Mouse (Mus musculus): ENCODE results near the gene Atn1. TPM values are rescaled to one million over a fixed set of nuclear protein-coding genes. Genes with fewer than 3 reads are reported as not detected.

Gene Atn1
- total RNA-seq, 2 experiments from 2014 or later, result 174 to 180 TPM

DNA sequence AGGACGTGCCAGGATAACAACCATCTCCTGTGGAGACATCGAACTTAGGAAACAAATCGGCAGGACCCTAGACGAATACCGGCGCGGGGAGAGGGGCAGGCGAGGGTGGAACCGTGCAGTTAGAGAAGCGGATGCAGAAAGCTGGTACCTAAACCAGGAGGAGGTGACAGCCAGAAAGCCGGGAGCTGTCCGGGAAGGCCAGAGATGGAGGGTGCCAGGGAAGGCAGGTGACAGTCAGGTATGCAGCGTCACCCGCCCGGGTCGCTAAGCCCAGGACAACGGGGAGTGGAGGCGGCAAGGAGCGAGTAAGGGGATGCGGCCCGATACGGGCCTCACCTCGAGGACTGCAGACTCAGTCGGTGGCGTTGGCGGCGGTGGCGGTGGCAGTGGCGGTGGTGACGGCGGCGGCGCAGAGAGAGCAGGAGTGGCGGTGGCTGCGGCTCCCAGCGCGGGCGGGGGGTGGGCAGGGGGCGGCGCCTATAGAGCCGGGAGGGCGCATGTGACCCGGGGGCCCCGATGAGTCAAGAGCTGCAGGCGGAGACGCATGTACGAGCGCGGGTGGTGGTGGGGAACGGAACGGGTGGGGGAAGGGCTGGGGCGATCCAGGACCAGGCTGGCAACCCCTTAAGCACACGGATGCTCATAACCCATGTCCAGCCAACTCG, 12.9 kb upstream of the Atn1 start, which contains the start of gene Eno2:
Gene Eno2, minus strand, starts transcription at position 573 of the 665 bp plus-strand sequence.
- DNase-seq, result peak; percentile 75
- intact Hi-C loops (cut with DNase I), result no loop called here

DNA sequence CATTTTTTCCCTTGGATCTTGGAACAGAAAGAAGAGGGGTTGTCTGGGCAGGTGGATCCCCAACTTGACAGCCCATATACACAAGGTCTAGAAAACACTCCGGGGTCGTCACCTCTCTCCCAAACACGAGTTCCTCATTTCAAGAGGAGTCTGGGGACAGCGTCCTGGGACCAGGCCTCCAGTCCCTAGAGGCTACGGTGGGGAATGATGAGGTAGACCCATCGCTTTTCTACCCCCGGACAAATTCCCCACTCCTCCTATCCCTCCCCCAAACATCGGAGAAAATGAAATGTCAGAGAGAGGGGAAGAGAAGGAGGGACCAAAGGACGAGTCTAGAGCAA, 12.3 kb upstream of the Atn1 start:
- DNase-seq, result no peak
- intact Hi-C loops (cut with DNase I), result no loop called here

DNA sequence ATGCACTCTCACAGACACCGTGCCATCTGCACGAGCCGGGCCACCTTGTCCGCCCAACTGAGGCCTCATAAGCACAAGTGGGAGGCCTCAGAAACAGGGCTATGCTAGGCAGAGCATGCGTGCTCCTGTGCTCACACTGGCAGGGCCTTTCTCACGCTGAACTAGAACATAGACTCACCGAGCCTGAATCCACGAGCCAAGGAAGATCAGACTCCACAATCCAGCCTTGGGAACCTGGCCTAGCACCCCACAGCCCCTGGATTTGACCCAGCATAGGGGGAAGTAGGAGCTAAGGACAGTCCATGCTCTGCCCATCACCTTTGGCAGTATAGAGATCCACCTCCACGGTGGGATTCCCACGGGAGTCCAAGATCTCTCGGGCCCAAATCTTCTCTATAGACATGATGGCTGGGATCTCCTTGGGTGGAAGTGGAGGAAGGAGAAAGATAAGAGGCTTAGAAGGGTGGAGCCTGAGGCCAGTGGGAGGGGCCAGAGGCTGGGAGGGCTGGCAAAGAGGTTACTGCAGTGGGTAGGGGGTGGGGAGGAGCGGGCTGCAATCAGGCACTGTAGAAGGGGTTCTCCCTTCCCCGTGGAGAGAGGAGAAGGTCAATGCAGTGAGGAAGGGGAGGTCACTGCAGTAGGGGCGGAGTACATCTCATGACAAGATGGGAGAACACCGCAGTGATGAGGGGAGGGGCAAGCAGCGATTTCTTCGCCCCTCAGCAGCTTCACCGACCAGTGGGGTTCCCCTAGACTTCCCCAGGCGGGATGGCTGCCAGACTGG, 11.8 kb upstream of the Atn1 start:
- intact Hi-C loops (cut with DNase I), result no loop called here

DNA sequence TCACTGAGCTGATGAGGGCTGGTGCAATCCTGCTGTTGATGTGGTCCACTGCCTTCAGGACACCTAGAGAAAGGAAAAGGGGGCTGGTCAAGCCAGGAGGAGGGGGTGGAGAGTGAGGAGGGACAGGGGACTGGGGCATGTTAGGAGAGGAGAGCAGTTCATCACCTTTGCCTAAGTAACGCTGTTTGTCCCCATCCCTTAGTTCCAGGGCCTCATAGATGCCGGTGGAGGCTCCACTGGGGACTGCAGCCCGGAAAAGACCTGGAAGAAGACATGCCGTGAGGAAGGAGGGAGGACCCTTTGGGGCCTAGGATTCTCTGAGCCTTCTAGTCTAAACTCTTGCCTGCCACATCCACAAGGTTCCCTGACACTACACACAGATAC, 11.2 kb upstream of the Atn1 start:
- no peak for DNase-seq
- intact Hi-C loops (cut with DNase I), result no loop called here

More for the DNA sequence above, 11.8 kb upstream of the Atn1 start:
- no peak for DNase-seq

DNA sequence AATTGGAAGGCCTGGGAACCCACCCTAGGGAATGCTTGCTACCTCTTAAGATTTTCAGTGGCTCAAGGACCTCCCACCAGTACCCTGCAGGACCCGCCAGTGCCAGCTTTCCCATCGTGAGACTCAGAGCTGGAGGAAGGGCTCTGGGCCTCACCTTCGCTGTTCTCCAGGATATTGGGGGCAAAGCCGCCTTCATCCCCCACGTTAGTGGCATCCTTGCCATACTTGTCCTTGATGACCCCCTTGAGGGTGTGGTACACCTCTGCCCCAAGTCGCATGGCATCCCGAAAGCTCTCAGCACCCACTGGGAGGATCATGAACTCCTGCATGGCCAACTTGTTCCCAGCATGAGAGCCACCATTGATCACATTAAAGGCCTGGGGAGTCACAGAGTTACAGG, 9.6 kb upstream of the Atn1 start:
- intact Hi-C loops (cut with DNase I), result no loop called here
- no peak for DNase-seq

DNA sequence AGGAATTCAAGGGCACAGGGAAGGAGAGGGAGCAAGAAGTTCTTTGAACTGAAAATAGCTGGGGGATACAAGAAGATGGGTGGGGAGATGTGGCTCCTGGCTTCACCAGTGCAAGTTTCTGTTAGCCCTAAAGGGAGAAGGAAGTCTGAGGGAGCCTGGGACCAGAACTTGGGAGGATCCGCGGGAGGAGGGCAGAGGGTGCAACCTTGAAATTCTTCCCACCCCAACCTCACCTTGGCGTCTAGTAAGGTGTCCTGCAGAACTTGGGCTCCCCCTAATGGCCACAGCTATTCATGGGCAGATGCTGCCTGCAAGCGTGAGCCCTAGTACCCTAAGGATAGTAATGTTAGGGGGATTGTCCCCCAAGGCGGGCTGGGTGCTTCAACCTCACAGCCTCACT, 2.9 kb upstream of the Atn1 start:
- intact Hi-C loops (cut with DNase I), result loop anchor here (5.0 kb wide), 1 partner anchor 48 kb away; the partner anchor contains the start of gene Spsb2
- DNase-seq, result peak; percentile 86

DNA sequence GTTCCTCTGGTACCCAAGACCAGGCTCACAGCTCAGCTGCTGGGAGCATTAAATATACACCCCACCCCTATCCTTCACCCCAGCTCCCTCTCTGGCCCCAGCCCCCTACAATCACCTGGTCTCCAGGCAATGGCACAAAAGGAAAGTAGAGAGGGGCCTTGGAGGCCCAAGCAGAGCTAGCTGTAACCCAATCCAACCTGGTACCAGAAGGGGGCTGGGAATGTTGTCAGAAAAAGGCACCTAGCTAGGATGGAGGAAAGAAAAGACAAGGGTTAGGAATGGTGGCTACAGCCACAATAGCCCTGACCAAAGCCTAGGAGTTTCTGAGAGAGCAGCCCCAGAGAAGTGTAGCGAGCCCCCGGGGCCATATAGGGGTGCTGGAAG, 2.5 kb upstream of the Atn1 start:
- DNase-seq, result no peak
- intact Hi-C loops (cut with DNase I), result loop anchor here (5.0 kb wide), 1 partner anchor 48 kb away; the partner anchor contains the start of gene Spsb2

DNA sequence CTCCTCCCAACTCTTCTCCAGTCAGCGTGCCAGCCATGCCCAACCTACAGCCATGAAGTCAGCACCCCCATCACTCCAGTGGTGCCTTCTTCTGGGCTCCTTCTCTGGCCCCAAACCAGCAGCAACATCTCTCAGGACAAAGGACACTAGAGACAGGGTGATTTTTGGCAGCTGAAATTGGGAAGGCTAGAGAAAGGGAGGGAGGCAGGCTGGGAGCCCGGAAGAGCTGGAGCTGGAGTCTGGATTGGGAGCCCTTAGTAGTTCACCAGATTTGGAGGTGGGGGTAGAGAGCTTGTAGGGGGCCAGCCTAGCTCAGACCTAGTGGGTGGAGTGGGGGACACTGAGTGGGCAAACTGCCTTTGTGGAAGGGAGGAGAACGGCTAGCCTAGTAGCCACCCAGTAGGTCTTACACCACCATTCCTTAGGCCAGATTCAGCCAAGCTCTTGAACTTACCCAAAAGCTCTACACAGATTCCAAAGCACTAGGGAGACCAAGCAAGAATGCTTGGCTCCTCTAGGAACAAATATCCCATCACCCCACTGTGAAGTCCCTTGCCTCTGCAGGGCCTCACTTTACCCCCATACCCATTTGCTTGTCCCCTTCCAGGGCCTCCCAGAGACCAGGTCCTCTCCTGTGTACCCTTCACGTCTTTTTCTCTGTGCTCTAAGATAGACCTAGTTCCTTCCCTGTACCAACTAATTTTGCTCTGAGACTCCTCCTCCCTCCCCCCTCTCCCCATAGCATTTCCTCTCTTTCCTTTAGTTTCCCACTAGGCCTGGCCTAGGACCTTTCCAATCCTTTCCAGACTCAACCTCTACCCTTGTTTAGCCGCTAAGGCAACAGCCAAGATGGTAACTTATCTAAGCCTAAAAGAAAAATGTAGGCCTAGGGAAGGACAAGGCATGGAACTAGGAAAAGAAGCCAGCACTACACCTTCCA, 1.9 kb upstream of the Atn1 start:
- peak; percentile 67 for DNase-seq
- intact Hi-C loops (cut with DNase I), result loop anchor here (5.0 kb wide), 1 partner anchor 49 kb away; the partner anchor contains the start of gene Spsb2

DNA sequence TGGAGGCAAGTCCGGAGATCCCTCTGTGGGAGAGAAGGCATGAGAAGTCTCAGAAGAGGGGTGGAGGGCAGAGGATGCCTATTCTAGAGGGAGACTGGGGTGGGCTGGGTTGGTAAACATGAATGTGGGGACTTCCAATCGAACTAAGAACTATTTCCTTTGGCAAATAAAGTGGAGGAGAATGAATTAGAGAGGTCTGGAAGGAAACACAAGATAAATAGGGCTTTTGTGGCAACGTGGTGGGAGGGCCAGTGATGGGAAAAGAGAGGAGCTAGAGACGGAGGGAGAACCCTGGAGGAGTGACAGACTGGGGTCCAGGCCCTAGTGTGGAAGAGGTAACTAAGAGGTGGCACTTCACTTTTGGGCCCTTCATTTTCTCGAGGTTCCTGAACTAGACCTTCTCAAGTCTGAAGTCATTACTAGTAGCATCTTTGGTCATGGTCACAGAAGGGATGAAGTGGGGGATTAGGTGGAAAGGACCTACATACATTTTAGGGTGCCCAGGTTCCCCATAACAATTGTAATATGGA, 1.1 kb upstream of the Atn1 start:
- intact Hi-C loops (cut with DNase I), result loop anchor here (5.0 kb wide), 1 partner anchor 50 kb away; the partner anchor contains the start of gene Spsb2

DNA sequence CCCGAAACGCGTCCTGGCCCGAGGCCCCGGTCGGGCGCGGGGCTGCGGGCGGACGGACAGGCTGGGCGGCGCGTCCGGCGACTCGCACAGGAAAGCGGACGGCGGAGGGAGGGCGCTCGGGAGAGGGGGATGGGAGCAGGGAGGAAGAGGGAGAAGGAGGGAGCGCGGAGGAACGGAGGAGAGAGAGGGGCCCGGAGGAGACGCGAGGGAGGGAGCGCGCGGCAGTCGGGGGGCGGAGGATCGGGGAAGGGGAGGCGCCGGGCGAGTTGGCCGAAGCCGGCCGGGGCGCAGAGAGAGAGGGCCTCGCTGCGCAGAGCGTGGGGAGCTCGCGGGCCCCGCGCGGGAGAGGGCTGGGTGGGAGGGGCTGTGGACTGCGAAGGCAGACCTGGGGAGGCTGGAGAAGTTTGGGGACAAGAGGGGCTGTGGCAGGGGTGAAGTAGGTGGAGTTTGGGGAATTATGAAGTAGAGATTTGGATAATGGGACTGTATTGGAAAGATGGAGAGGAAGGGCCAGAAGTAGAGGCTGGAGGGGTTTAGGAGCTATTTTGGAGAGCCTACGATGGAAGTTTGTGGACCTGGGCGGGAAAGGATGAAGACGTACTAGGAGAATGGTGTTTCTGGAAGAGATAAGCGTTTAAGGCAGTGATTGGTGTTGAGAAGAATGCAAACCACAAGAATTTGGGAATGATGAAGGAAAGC, 477 bp upstream of the Atn1 start:
- intact Hi-C loops (cut with DNase I), result loop anchor here (5.0 kb wide), 1 partner anchor 50 kb away; the partner anchor contains the start of gene Spsb2

More for the DNA sequence above, 1.1 kb upstream of the Atn1 start:
- no peak for DNase-seq

DNA sequence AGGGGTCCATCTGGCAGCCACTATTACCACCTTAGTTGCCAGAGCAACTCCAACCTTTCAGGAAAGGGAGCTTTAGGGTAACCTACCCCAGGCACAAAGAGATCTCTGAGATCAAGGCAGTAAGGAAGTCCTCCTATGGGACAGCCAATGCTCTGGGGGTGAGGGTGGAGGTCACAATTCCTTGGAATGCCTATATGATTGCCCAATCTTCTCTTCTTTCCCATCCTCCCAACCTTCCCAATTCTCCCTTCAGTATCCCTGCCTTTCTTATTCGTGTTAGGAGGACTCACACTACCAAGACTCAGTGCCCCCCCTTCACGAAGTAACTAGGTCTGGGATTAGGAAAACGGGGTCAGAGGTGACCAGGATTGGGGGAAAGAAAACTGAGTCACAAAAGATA, 1.0 kb downstream of the Atn1 start:
- intact Hi-C loops (cut with DNase I), result loop anchor here (5.0 kb wide), 1 partner anchor 52 kb away; the partner anchor contains the start of gene Spsb2
- no peak for DNase-seq

More for the DNA sequence above, 477 bp upstream of the Atn1 start:
- DNase-seq, result peak; percentile 90

DNA sequence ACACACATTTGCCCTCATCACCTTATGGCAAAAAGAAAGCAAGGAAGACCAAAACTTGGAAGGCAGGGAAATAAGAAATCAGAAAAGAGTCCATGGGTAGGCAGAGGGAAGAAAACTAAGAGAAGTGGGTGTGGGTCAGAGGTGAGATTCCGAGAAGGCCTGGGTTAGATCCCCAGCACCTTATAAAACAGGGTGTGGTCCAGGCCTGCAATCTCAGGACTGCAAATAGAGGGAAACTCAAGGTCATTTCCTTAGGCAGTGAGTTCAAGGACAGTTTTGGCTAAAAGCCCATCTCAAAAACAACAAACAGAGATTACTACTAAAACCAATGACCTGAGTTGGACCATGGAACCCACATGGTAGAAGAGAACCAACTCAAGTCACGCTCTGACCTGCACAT, 2.5 kb downstream of the Atn1 start:
- DNase-seq, result no peak
- intact Hi-C loops (cut with DNase I), result no loop called here

DNA sequence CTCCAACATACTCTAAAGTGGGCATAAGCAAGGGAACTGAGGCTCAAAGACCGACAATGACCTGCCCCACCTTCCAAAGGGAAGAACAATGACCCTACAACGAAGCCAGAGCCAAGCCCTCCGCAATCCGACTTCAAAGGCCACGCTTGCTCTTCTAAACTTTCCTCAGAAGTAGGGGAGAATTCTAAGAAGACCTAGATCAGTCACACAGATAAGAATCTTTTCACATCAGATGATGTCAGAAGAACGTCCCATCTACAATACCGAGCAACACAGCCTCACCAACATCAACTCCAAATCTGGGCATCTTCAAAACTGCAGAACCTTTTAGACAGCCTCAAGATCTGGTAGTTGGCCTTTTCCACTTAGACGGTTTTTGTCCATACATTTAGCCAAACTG, 5.9 kb downstream of the Atn1 start:
- no peak for DNase-seq
- intact Hi-C loops (cut with DNase I), result no loop called here

DNA sequence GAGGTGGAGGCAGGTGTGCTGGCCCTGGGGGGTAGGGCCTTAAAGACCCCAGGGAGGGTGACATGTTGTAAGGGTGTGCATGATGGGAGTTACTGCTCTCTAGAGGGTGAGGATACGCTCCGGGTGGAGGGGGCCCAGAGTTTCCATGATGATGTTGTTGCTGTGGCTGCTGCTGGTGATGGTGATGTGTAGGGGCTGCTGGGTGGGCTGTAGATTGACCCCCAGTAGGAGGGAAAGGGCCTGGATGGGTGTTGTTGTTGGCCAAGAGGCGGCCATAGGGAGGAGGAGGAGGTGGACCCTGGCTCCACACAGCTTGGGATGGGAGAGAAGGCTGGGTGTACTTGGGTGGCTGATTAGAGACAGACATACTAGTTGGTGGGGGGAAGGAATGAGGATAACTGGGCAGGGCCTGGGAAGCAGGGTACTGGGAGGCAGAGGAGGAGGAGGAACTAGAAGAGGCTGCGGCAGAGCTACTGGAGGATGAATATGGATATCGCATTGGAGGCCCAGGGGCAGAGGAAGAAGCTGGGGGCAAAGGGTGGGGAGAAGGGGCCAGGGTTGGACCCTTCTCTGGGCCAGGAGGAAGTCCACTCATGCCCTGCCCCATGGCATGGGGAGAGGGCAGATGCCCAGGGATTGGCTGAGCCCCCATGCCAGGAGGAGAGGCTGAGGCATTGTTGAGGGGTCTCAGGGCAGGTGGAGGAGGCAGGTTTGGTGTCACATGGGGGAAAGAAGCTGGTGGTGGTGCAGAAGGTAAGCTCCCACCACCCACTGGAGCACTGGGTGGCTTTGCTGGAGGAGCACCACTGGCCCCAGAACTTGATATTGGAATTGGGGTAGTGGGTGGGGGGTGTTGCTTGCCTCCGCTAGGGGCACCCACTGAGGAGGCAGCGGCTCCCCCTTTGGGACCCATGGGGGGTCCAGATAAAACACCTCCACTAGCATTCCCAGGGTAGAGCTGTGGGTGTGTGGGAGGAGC, 9.4 kb downstream of the Atn1 start:
- no peak for DNase-seq
- intact Hi-C loops (cut with DNase I), result no loop called here

DNA sequence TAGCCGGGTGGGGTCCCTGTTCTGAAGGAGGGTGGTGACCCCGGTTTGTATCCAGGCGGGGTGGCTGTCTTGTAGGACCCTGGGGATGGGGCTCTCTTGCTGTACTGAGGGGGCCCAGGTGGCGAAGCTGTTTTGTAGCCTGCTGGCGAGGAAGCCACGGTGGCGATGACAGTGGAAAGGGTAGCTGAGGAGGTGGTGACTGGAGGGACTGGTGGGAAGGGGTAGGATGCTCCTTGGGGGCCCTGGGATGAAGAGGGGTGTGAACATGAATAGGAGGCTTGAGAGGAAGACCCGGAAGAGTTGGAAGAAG, 10.1 kb downstream of the Atn1 start:
- intact Hi-C loops (cut with DNase I), result no loop called here
- DNase-seq, result no peak

DNA sequence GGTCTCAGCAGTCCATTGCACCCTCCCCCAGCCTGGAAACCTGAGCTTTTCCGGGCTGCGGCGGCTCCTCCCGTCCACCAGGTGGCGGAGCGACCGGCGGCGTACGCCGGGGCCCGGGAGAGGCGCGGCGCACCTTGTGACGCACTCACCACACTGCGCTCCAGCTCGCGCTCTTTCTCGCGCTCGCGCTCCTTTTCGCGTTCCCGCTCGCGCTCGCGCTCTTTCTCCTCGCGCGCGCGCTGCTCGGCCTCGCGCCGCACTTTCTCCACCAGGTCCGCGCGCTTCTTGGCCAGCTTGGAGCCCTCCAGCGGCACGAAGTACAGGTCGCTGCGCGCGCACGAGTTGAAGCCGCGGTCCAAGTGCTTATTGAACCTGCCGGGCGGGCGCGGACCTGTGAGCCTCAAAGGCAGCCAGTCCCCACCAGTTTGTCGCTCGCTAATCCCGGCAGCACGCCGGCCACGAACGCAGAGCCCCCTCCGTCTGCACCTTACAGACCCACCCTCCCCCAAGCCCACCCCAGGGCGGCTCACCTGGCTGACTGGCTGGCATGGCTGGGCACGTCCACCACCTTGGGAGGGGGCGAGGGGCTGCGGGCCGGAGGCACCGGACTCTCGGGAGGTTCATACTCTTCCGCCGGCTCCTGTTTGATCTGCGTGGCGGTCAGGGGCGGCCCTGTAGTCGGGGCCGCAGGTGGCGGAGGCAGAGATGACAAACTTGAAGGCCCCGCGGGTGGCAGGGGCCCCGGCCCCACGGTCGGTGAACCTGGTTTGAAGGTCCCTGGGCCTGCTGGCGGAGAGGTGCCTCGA, 10.6 kb downstream of the Atn1 start:
- peak; percentile 96 for DNase-seq
- intact Hi-C loops (cut with DNase I), result no loop called here

DNA sequence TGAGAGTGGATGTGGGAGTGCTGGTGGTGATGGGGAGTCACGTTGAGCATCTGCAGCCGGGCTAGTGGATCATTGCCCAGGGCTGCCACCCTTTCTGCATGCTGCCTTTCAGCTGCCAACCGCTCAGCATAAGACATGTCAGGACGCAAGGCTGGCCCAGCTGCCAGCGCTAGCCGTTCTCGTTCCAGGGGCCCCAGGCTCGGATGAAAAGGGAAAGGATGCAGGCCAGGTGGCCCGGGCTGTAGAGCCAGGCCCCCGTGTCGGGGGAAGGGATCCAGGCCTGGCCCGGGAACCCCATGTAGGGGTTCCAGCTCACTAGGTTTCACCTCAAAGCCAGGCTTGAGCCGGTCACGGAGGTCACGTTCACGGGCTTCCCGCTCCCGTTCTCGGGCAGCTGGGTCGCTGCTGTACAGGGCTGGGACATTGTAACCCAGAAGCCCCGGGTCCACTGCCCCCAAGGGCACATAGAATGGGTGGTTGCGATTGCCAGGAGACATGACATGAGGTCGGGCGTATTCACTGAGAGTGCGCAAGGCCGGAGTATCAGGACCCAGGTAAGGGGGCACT, 11.5 kb downstream of the Atn1 start:
- intact Hi-C loops (cut with DNase I), result no loop called here
- DNase-seq, result peak; percentile 32

DNA sequence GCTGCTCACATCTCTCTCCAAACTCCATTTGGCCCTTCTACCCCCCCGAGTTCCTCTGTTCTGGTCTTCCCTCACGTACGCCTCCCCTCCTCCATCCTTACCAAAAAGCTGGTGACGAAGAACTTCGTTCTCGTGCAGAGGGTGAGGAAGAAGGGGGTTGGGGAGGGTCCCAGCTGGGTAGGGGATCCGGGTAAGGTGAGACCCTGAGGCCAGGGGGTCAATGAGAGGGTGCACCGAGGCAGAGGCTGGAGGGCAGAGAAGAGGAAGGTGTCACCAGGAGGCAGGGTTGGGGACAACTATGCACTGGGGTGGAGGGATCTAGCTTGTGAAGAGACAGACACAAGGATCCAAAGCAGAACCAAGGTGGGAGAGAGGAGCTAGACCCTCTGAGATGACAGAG, 12.7 kb downstream of the Atn1 start:
- intact Hi-C loops (cut with DNase I), result no loop called here
- DNase-seq, result no peak

All from left cerebral cortex, postnatal 4 days (tissue).